Mouse (Mus musculus): Measurements from ENCODE around the gene Tmem143. TPM values are rescaled to one million over a fixed set of nuclear protein-coding genes. Genes with fewer than 3 reads are reported as not detected.
"Not testable (repeated sequence)": the region's sequence is repeated elsewhere in the genome, so short reads cannot be mapped to it uniquely, and the experiment has no call there.

Tmem143 gene
- total and polyA plus RNA-seq, 2 experiments from 2014 or later, result 4.9 to 29.7 TPM

GRCm38 (mm10) chr7:45921950-45922600 lies 25.3 kb downstream of the Tmem143 start:
- no peak for TF ChIP-seq CTCF (IDR thresholded peaks at IDR 0.05; ENCODE audit: low read depth)
- H3K9ac ChIP-seq, result no peak overlapping the region; the same call in 1 of the 2 replicates
- no peak overlapping the region for H3K4me2 ChIP-seq (ENCODE audit: low read depth)
- H3K4me3 ChIP-seq (ENCODE audit: low read depth, low read length), result no peak overlapping the region
- H3K9me3 ChIP-seq (ENCODE audit: low read length), result no peaks in the 10 kb centered on the region
- H3K27ac ChIP-seq (ENCODE audit: low read depth, low read length), result no peak overlapping the region; the same call in 1 of the 2 replicates
- DNase-seq (no peak), ATAC-seq (no peak)
- no peaks in the 10 kb centered on the region for H3K27me3 ChIP-seq (ENCODE audit: insufficient read depth, low read length)
- H3K36me3 ChIP-seq (ENCODE audit: insufficient read depth), result no peaks in the 10 kb centered on the region
- 87% methylated on average over 12 of the region's 12 CpGs for WGBS
- H3K4me1 ChIP-seq (ENCODE audit: insufficient read depth), result peaks cover 10% of the 10 kb centered on the region; the same call in 1 of the 2 replicates

- Histone ChIP-seq H3K4me1 (ENCODE audit: insufficient read depth) (peaks cover 6% of the 10 kb centered on the region; the same call in 1 of the 2 replicates), H3K36me3 (ENCODE audit: insufficient read depth) (no peaks in the 10 kb centered on the region), H3K4me2 (ENCODE audit: low read depth) (peak overlapping the region; percentile 74), H3K9ac (peak overlapping the region; percentile 61), H3K4me3 (ENCODE audit: low read depth, low read length) (peak overlapping the region; percentile 55), H3K27me3 (ENCODE audit: insufficient read depth, low read length) (no peaks in the 10 kb centered on the region), H3K27ac (ENCODE audit: low read depth, low read length) (peak overlapping the region; percentile 86), H3K9me3 (ENCODE audit: low read length) (no peaks in the 10 kb centered on the region)
- peak; percentile 94 for ATAC-seq
- no peak for TF ChIP-seq CTCF (IDR thresholded peaks at IDR 0.05; ENCODE audit: low read depth)
- under 1% methylated on average over 37 of the region's 37 CpGs for WGBS
- peak; percentile 97 for DNase-seq
These were observed 26.4 kb downstream of the Tmem143 start for GRCm38 (mm10) chr7:45922928-45923761.

GRCm38 (mm10) chr7:45923762-45924428 lies 27.2 kb downstream of the Tmem143 start, which contains the start of gene Ccdc114:
TSS of gene Ccdc114 (plus strand) at chr7:45924072.
- Histone ChIP-seq H3K27me3 (ENCODE audit: insufficient read depth, low read length) (no peaks in the 10 kb centered on the region), H3K4me1 (ENCODE audit: insufficient read depth) (peaks cover 6% of the 10 kb centered on the region; the same call in 1 of the 2 replicates), H3K4me3 (ENCODE audit: low read depth, low read length) (peak within 1 kb of the TSS; percentile 55), H3K36me3 (ENCODE audit: insufficient read depth) (no peaks in the 10 kb centered on the region), H3K9me3 (ENCODE audit: low read length) (no peaks in the 10 kb centered on the region), H3K9ac (peak within 1 kb of the TSS; percentile 61), H3K27ac (ENCODE audit: low read depth, low read length) (peak within 1 kb of the TSS; percentile 86), H3K4me2 (ENCODE audit: low read depth) (peak within 1 kb of the TSS; percentile 74)
- WGBS, result 8% methylated on average over 24 of the region's 24 CpGs
- no peak for TF ChIP-seq CTCF (IDR thresholded peaks at IDR 0.05; ENCODE audit: low read depth)
- ATAC-seq (peak; percentile 47), DNase-seq (peak; percentile 22)

GRCm38 (mm10) chr7:45924429-45924816 lies 27.7 kb downstream of the Tmem143 start:
- Histone ChIP-seq H3K27me3 (ENCODE audit: insufficient read depth, low read length) (no peaks in the 10 kb centered on the region), H3K9me3 (ENCODE audit: low read length) (no peaks in the 10 kb centered on the region), H3K4me3 (ENCODE audit: low read depth, low read length) (peak overlapping the region; percentile 13; the same call in 1 of the 2 replicates), H3K27ac (ENCODE audit: low read depth, low read length) (peak overlapping the region; percentile 21; the same call in 1 of the 2 replicates), H3K36me3 (ENCODE audit: insufficient read depth) (no peaks in the 10 kb centered on the region), H3K4me1 (ENCODE audit: insufficient read depth) (peaks cover 6% of the 10 kb centered on the region; the same call in 1 of the 2 replicates), H3K4me2 (ENCODE audit: low read depth) (peak overlapping the region; percentile 74), H3K9ac (no peak overlapping the region)
- DNase-seq (no peak), ATAC-seq (no peak)
- peak; percentile 22; the same call in 1 of the 2 replicates for TF ChIP-seq CTCF (IDR thresholded peaks at IDR 0.05; ENCODE audit: low read depth)
- WGBS, result 19% methylated on average over 14 of the region's 14 CpGs

GRCm38 (mm10) chr7:45928626-45929295 lies 32.0 kb downstream of the Tmem143 start:
- 12% methylated on average over 20 of the region's 23 CpGs for WGBS
- Histone ChIP-seq H3K4me3 (ENCODE audit: low read depth, low read length) (no peak overlapping the region), H3K27me3 (ENCODE audit: insufficient read depth, low read length) (no peaks in the 10 kb centered on the region), H3K4me1 (ENCODE audit: insufficient read depth) (no peaks in the 10 kb centered on the region), H3K9ac (no peak overlapping the region), H3K27ac (ENCODE audit: low read depth, low read length) (no peak overlapping the region), H3K36me3 (ENCODE audit: insufficient read depth) (no peaks in the 10 kb centered on the region), H3K9me3 (ENCODE audit: low read length) (no peaks in the 10 kb centered on the region), H3K4me2 (ENCODE audit: low read depth) (0 out of 2 replicates have a peak overlapping the region, but pooled peaks have one; percentile 19)
- DNase-seq, result no peak
- TF ChIP-seq CTCF (IDR thresholded peaks at IDR 0.05; ENCODE audit: low read depth), result no peak
- ATAC-seq, result no peak

GRCm38 (mm10) chr7:45929688-45930087 lies 32.9 kb downstream of the Tmem143 start:
- no peak for ATAC-seq
- Histone ChIP-seq H3K4me1 (ENCODE audit: insufficient read depth) (no peaks in the 10 kb centered on the region), H3K9me3 (ENCODE audit: low read length) (no peaks in the 10 kb centered on the region), H3K4me3 (ENCODE audit: low read depth, low read length) (no peak overlapping the region), H3K27me3 (ENCODE audit: insufficient read depth, low read length) (no peaks in the 10 kb centered on the region), H3K36me3 (ENCODE audit: insufficient read depth) (no peaks in the 10 kb centered on the region), H3K27ac (ENCODE audit: low read depth, low read length) (no peak overlapping the region), H3K9ac (no peak overlapping the region), H3K4me2 (ENCODE audit: low read depth) (no peak overlapping the region)
- DNase-seq, result no peak
- 85% methylated on average over 1 of the region's 1 CpGs for WGBS
- peak; percentile 34 for TF ChIP-seq CTCF (IDR thresholded peaks at IDR 0.05; ENCODE audit: low read depth)

GRCm38 (mm10) chr7:45933766-45934165 lies 37.0 kb downstream of the Tmem143 start:
- H3K4me3 ChIP-seq (ENCODE audit: low read depth, low read length); H3K27ac ChIP-seq (ENCODE audit: low read depth, low read length); H3K4me2 ChIP-seq (ENCODE audit: low read depth); ATAC-seq; H3K9me3 ChIP-seq (ENCODE audit: low read length); H3K4me1 ChIP-seq (ENCODE audit: insufficient read depth); H3K27me3 ChIP-seq (ENCODE audit: insufficient read depth, low read length); DNase-seq; H3K9ac ChIP-seq; H3K36me3 ChIP-seq (ENCODE audit: insufficient read depth): not testable (repeated sequence)
- 87% methylated on average over 12 of the region's 12 CpGs for WGBS

All from forebrain, postnatal 0 days (tissue).